8 mouse cellular contexts compared by ENCODE assay signal in genomic region chr8:80493523-80494345, GRCm38 (mm10). TPM values are rescaled to one million over a fixed set of nuclear protein-coding genes. Genes with fewer than 3 reads are reported as not detected.
A peak's percentile ranks its signal among the peaks of the same experiment; 100 is the strongest.
DNase-seq lines count a peak whose midpoint lies in the region; ATAC-seq lines count a peak whose summit lies in the region.

Gene Gypa (plus strand): TSS chr8:80493781.

- 0 out of 2 replicates have a peak, but pooled peaks have one; percentile 41 for ATAC-seq in lung, embryonic 16.5 days (ENCODE audit: low read depth)
- ATAC-seq in embryonic facial prominence, embryonic 13.5 days (ENCODE audit: insufficient number of reproducible peaks, insufficient read depth, low FRiP score, low TSS enrichment, low read depth), result no peak
- no peak for ATAC-seq in monocyte, adult 5-6 weeks (replicated peaks; ENCODE audit: insufficient number of reproducible peaks, low FRiP score, low TSS enrichment, poor library complexity, severe bottlenecking)

- WGBS in lung, embryonic 16.5 days, result 21% methylated on average over 14 of the region's 14 CpGs
- WGBS in embryonic facial prominence, embryonic 13.5 days, result 31% methylated on average over 14 of the region's 14 CpGs

- H3K4me3 ChIP-seq in lung, embryonic 16.5 days (ENCODE audit: low read length), result peak within 1 kb of the TSS; percentile 58
- peak within 1 kb of the TSS; percentile 53 for H3K4me3 ChIP-seq in embryonic facial prominence, embryonic 13.5 days

- peak within 1 kb of the TSS; percentile 50 for H3K9ac ChIP-seq in lung, embryonic 16.5 days (ENCODE audit: low read length)
- peak within 1 kb of the TSS; percentile 64 for H3K9ac ChIP-seq in embryonic facial prominence, embryonic 13.5 days

- H3K27ac ChIP-seq in lung, embryonic 16.5 days (ENCODE audit: low read length), result no peak within 1 kb of the TSS
- no peak within 1 kb of the TSS for H3K27ac ChIP-seq in embryonic facial prominence, embryonic 13.5 days

- H3K4me2 ChIP-seq in lung, embryonic 16.5 days (ENCODE audit: low read depth, low read length), result peak within 1 kb of the TSS; percentile 65
- peak within 1 kb of the TSS; percentile 70 for H3K4me2 ChIP-seq in embryonic facial prominence, embryonic 13.5 days

- H3K27me3 ChIP-seq in lung, embryonic 16.5 days (ENCODE audit: control insufficient read depth, insufficient read depth, low read depth, low read length), result no peaks in the 10 kb centered on the region
- no peaks in the 10 kb centered on the region for H3K27me3 ChIP-seq in embryonic facial prominence, embryonic 13.5 days

- no peak for DNase-seq in lung, postnatal 36 days
- peak; percentile 1 to 9 for DNase-seq in kidney, postnatal 36 days
- no peak for DNase-seq in right cerebral cortex, adult 2 months (ENCODE audit: low spot score in 2 of 2)
- DNase-seq in layer of hippocampus, postnatal 14 days (ENCODE audit: low spot score in 2 of 2), result no peak
- no peak for DNase-seq in Muller cell, postnatal 12 days (ENCODE audit: inconsistent ontology term)

- H3K36me3 ChIP-seq in lung, embryonic 16.5 days (ENCODE audit: control insufficient read depth, insufficient read depth, low read length), result no peaks in the 10 kb centered on the region
- no peaks in the 10 kb centered on the region for H3K36me3 ChIP-seq in embryonic facial prominence, embryonic 13.5 days

- H3K4me1 ChIP-seq in lung, embryonic 16.5 days (replicated peaks; ENCODE audit: control insufficient read depth, insufficient read depth, low read length), result no peaks in the 10 kb centered on the region; the same call in 1 of the 2 replicates
- H3K4me1 ChIP-seq in embryonic facial prominence, embryonic 13.5 days, result peaks cover 5% of the 10 kb centered on the region; the same call in 1 of the 2 replicates

- no peaks in the 10 kb centered on the region for H3K9me3 ChIP-seq in lung, embryonic 16.5 days (ENCODE audit: control insufficient read depth, low read length)
- H3K9me3 ChIP-seq in embryonic facial prominence, embryonic 13.5 days, result no peaks in the 10 kb centered on the region

RNA-seq across cellular contexts. Expression of gene Gypa, which starts in this region (rescaled TPM):
- 7.7 and 15.3 TPM in 2 replicates for polyA plus RNA-seq in lung, embryonic 16.5 days (2015; fragmentation: Nextera tagmentation; extraction: Ambion mirVana)
- 2.7 and 12.0 TPM in 2 replicates for polyA plus RNA-seq in embryonic facial prominence, embryonic 13.5 days (2015; fragmentation: Nextera tagmentation; extraction: Ambion mirVana)
- 0.78 to 20.1 TPM (median 11.3 TPM) in 3 replicates for total RNA-seq in monocyte, adult 5-6 weeks (2017)
- total RNA-seq in layer of hippocampus, postnatal 14 days (2021), result under 1 TPM; 0.28 to 0.33 TPM

Comparison
In these comparisons a context has a peak if more than half of its experiments do, and no peak if none do; other contexts are left out.
1. DNase-seq: peak in kidney, postnatal 36 days (2 of 2); none in lung, postnatal 36 days (single experiment), right cerebral cortex, adult 2 months (0 of 2), layer of hippocampus, postnatal 14 days (0 of 2) and Muller cell, postnatal 12 days (single experiment).